Mouse (Mus musculus) E14TG2a.4 (cell line): Measurements from ENCODE around the gene Dnah2.

Experiments
- CTCF ChIP-seq: conservative IDR thresholded peaks from 2 replicates; pipeline ENCODE4 v1.5.1; 2014; ENCODE audit warnings: low read length
- NANOG ChIP-seq: IDR thresholded peaks from 2 replicates; pipeline ENCODE4 v1.6.1; 2014; ENCODE audit warnings: borderline replicate concordance, low read length, mixed read lengths

DNA sequence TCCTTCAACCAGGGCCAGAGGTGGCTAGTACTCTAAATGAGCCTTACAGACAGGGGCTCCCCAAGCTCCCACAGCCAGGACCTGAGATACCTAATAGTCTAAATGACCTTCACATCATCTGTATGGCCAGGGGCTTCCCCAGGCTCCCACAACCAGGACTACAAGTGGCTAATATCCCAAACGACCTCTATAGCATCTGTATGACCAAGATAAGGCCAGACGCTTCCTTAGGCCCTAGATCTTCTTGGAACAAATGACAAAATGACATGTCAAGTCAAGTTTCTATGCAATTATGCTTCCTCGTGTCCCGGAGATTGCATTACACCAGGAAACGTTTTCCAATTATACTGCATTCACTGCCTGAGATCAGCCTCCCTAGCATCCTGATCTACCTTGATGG is 27.4 kb upstream of the Dnah2 start:
- TF ChIP-seq CTCF (no peak), NANOG (no peak)
